ENCODE assay signal across 26 mouse cellular contexts in genomic region chr17:65839541-65840256, GRCm38 (mm10). TPM values are rescaled to one million over a fixed set of nuclear protein-coding genes. Genes with fewer than 3 reads are reported as not detected.
DNase-seq lines count a peak whose midpoint lies in the region; ATAC-seq and TF ChIP-seq lines count a peak whose summit lies in the region.
"Had no signal": no experiment of that assay in that cellular context is flagged by ENCODE, and none has a peak within 500 bp of the region (broad histone marks: within the 10 kb centered on the region; RNA-seq: fewer than 3 reads in every experiment).

No protein-coding gene starts in this region.

- TF ChIP-seq CTCF in lung, adult 2 months (IDR thresholded peaks at IDR 0.05; ENCODE audit: insufficient read depth, low read length), result no peak

- H3K4me3 ChIP-seq in lung, embryonic 16.5 days (ENCODE audit: low read length), result no peak overlapping the region
- H3K4me3 ChIP-seq in lung, adult 2 months (replicated peaks; ENCODE audit: extremely low read depth, low read depth, low read length), result no peak overlapping the region
- H3K4me3 ChIP-seq in embryonic facial prominence, embryonic 11.5 days (ENCODE audit: low read depth, low read length), result no peak overlapping the region
- H3K4me3 ChIP-seq in limb, embryonic 10.5 days, result no peak overlapping the region
- H3K4me3 ChIP-seq in hindbrain, embryonic 13.5 days, result no peak overlapping the region
- H3K4me3 ChIP-seq: heart, embryonic 13.5 days; hindbrain, embryonic 15.5 days; limb, embryonic 13.5 days; neural tube, embryonic 15.5 days had no signal

- no peaks in the 10 kb centered on the region for H3K27me3 ChIP-seq in lung, embryonic 16.5 days (ENCODE audit: control insufficient read depth, insufficient read depth, low read depth, low read length)
- no peaks in the 10 kb centered on the region for H3K27me3 ChIP-seq in embryonic facial prominence, embryonic 11.5 days (ENCODE audit: control insufficient read depth, insufficient read depth, low read length)
- no peaks in the 10 kb centered on the region for H3K27me3 ChIP-seq in limb, embryonic 10.5 days (ENCODE audit: low read depth, poor library complexity, severe bottlenecking)
- no peaks in the 10 kb centered on the region for H3K27me3 ChIP-seq in hindbrain, embryonic 13.5 days
- H3K27me3 ChIP-seq: heart, embryonic 13.5 days; hindbrain, embryonic 15.5 days; limb, embryonic 13.5 days; neural tube, embryonic 15.5 days had no signal

- no peaks in the 10 kb centered on the region; the same call in 1 of the 2 replicates for H3K4me1 ChIP-seq in lung, embryonic 16.5 days (replicated peaks; ENCODE audit: control insufficient read depth, insufficient read depth, low read length)
- H3K4me1 ChIP-seq in lung, adult 2 months (ENCODE audit: control insufficient read depth, insufficient read depth, low read length), result no peaks in the 10 kb centered on the region; the same call in 1 of the 2 replicates
- H3K4me1 ChIP-seq in embryonic facial prominence, embryonic 11.5 days (ENCODE audit: control insufficient read depth, insufficient read depth, low read length), result no peaks in the 10 kb centered on the region
- peaks cover 12% of the 10 kb centered on the region for H3K4me1 ChIP-seq in limb, embryonic 10.5 days
- H3K4me1 ChIP-seq in hindbrain, embryonic 13.5 days (replicated peaks), result no peaks in the 10 kb centered on the region
- H3K4me1 ChIP-seq: heart, embryonic 13.5 days; hindbrain, embryonic 15.5 days; limb, embryonic 13.5 days had no signal

- no peak overlapping the region for H3K9ac ChIP-seq in lung, embryonic 16.5 days (ENCODE audit: low read length)
- no peak overlapping the region for H3K9ac ChIP-seq in embryonic facial prominence, embryonic 11.5 days (replicated peaks; ENCODE audit: low read length)
- H3K9ac ChIP-seq in hindbrain, embryonic 13.5 days, result no peak overlapping the region
- H3K9ac ChIP-seq: heart, embryonic 13.5 days; hindbrain, embryonic 15.5 days; limb, embryonic 13.5 days; neural tube, embryonic 15.5 days had no signal

- H3K36me3 ChIP-seq in lung, embryonic 16.5 days (ENCODE audit: control insufficient read depth, insufficient read depth, low read length), result peaks cover 52% of the 10 kb centered on the region
- peaks cover 32% of the 10 kb centered on the region for H3K36me3 ChIP-seq in embryonic facial prominence, embryonic 11.5 days (replicated peaks; ENCODE audit: control insufficient read depth, insufficient read depth, low read depth, low read length)
- peaks cover 99% of the 10 kb centered on the region for H3K36me3 ChIP-seq in limb, embryonic 10.5 days
- H3K36me3 ChIP-seq in hindbrain, embryonic 13.5 days, result peaks cover 90% of the 10 kb centered on the region

- TF ChIP-seq POLR2A in lung, adult 2 months (IDR thresholded peaks at IDR 0.05; ENCODE audit: borderline replicate concordance, extremely low read depth, low read depth, low read length), result no peak

- no peak overlapping the region for H3K27ac ChIP-seq in lung, embryonic 16.5 days (ENCODE audit: low read length)
- no peak overlapping the region for H3K27ac ChIP-seq in embryonic facial prominence, embryonic 11.5 days (replicated peaks; ENCODE audit: low read depth, low read length)
- H3K27ac ChIP-seq in limb, embryonic 10.5 days, result peak overlapping the region; percentile 36; the same call in 1 of the 2 replicates
- no peak overlapping the region for H3K27ac ChIP-seq in hindbrain, embryonic 13.5 days
- H3K27ac ChIP-seq: heart, embryonic 13.5 days; hindbrain, embryonic 15.5 days; limb, embryonic 13.5 days; neural tube, embryonic 15.5 days had no signal

- ATAC-seq in lung, embryonic 16.5 days (ENCODE audit: low read depth), result peak; percentile 18; the same call in 1 of the 2 replicates
- 0 out of 2 replicates have a peak, but pooled peaks have one; percentile 21 for ATAC-seq in embryonic facial prominence, embryonic 11.5 days (replicated peaks; ENCODE audit: insufficient number of reproducible peaks, low FRiP score, low TSS enrichment, low read depth)
- ATAC-seq in hindbrain, embryonic 13.5 days (ENCODE audit: low FRiP score), result no peak
- ATAC-seq: forebrain, embryonic 14.5 days; inflammation-experienced regulatory T-cells, adult 6 months had no signal

- no peak overlapping the region for H3K4me2 ChIP-seq in lung, embryonic 16.5 days (ENCODE audit: low read depth, low read length)
- H3K4me2 ChIP-seq in embryonic facial prominence, embryonic 11.5 days (ENCODE audit: low read depth, low read length), result no peak overlapping the region
- H3K4me2 ChIP-seq in hindbrain, embryonic 13.5 days, result no peak overlapping the region
- H3K4me2 ChIP-seq: heart, embryonic 13.5 days; hindbrain, embryonic 15.5 days; limb, embryonic 13.5 days; liver, embryonic 11.5 days; neural tube, embryonic 15.5 days had no signal

- WGBS in lung, embryonic 16.5 days, result 64% methylated on average over 7 of the region's 7 CpGs
- 52% methylated on average over 7 of the region's 7 CpGs for whole genome bisulfite sequencing in lung, adult 2 months
- WGBS in embryonic facial prominence, embryonic 11.5 days, result 80% methylated on average over 7 of the region's 7 CpGs
- WGBS in limb, embryonic 10.5 days, result 88% methylated on average over 7 of the region's 7 CpGs
- WGBS in hindbrain, embryonic 13.5 days, result 83% methylated on average over 7 of the region's 7 CpGs

- no peaks in the 10 kb centered on the region for H3K9me3 ChIP-seq in lung, embryonic 16.5 days (ENCODE audit: control insufficient read depth, low read length)
- H3K9me3 ChIP-seq in embryonic facial prominence, embryonic 11.5 days (replicated peaks; ENCODE audit: control insufficient read depth, low read length), result no peaks in the 10 kb centered on the region
- H3K9me3 ChIP-seq in limb, embryonic 10.5 days (replicated peaks), result no peaks in the 10 kb centered on the region
- H3K9me3 ChIP-seq in hindbrain, embryonic 13.5 days, result no peaks in the 10 kb centered on the region
- H3K9me3 ChIP-seq: heart, embryonic 13.5 days; hindbrain, embryonic 15.5 days; limb, embryonic 13.5 days; neural tube, embryonic 15.5 days had no signal

- no peak for DNase-seq in lung, adult 2 months
- DNase-seq in embryonic facial prominence, embryonic 11.5 days (ENCODE audit: low spot score), result peak; percentile 68
- DNase-seq in limb, embryonic 10.5 days (ENCODE audit: low spot score), result peak; percentile 44
- no peak for DNase-seq in frontal cortex, postnatal 10 days (ENCODE audit: low spot score in 2 of 2)
- DNase-seq in cerebellum, adult 9-10 months, result no peak
- DNase-seq: adrenal gland, postnatal 14 days; cerebellum, adult 11-12 months; cerebellum, postnatal 14 days; heart, postnatal 10 days; kidney, adult 11 months; kidney, postnatal 14 days; midbrain, embryonic 14.5 days; retina, postnatal 1 day; right cerebral cortex, postnatal 25 days; spleen, adult 18-20 months; thymus, adult 18-20 months; thymus, postnatal 36 days had no signal

RNA-seq across cellular contexts. Expression of gene Ralbp1, which starts 45.9 kb away (rescaled TPM):
- polyA plus RNA-seq in lung, embryonic 16.5 days (2015; fragmentation: Nextera tagmentation; extraction: Ambion mirVana), result 95.4 and 101 TPM in 2 replicates
- 55.1 and 60.5 TPM in 2 replicates for polyA plus RNA-seq in lung, adult 2 months (2012; rRNA removed)
- polyA plus RNA-seq in embryonic facial prominence, embryonic 11.5 days (2014; fragmentation: Nextera tagmentation; extraction: Ambion mirVana), result 47.8 and 48.4 TPM in 2 replicates
- 53.4 and 64.7 TPM in 2 replicates for polyA plus RNA-seq in limb, embryonic 10.5 days (2016; fragmentation: Nextera tagmentation; extraction: Ambion mirVana)
- 56.1 and 58.3 TPM in 2 replicates for polyA plus RNA-seq in hindbrain, embryonic 13.5 days (2015; fragmentation: Nextera tagmentation; extraction: Ambion mirVana)

RNA-seq across cellular contexts. Expression of gene Ppp4r1, which starts 57.3 kb away (rescaled TPM):
- 38.6 and 40.0 TPM in 2 replicates for polyA plus RNA-seq in lung, embryonic 16.5 days (2015; fragmentation: Nextera tagmentation; extraction: Ambion mirVana)
- polyA plus RNA-seq in lung, adult 2 months (2012; rRNA removed), result 34.7 and 45.5 TPM in 2 replicates
- polyA plus RNA-seq in embryonic facial prominence, embryonic 11.5 days (2014; fragmentation: Nextera tagmentation; extraction: Ambion mirVana), result 63.5 and 65.1 TPM in 2 replicates
- polyA plus RNA-seq in limb, embryonic 10.5 days (2016; fragmentation: Nextera tagmentation; extraction: Ambion mirVana), result 65.1 and 67.5 TPM in 2 replicates
- 44.7 and 47.3 TPM in 2 replicates for polyA plus RNA-seq in hindbrain, embryonic 13.5 days (2015; fragmentation: Nextera tagmentation; extraction: Ambion mirVana)

Comparison
In these comparisons a context has a peak if more than half of its experiments do, and no peak if none do; other contexts are left out.
1. DNase-seq: peak in embryonic facial prominence, embryonic 11.5 days (single experiment) and limb, embryonic 10.5 days (single experiment); none in lung, adult 2 months (single experiment), frontal cortex, postnatal 10 days (0 of 2) and cerebellum, adult 9-10 months (single experiment).